Mouse (Mus musculus) neural tube, embryonic 13.5 days (tissue): ENCODE measurements around the gene Mef2c. TPM values are rescaled to one million over a fixed set of nuclear protein-coding genes. Genes with fewer than 3 reads are reported as not detected.

Source experiments
- ATAC-seq: fragments of 200-750 bp; cut with Nextera tagmentation; 2 replicates; pipeline ENCODE4 v1.8.0; 2017; ENCODE audit warnings: low read depth, mild to moderate bottlenecking, moderate TSS enrichment, moderate library complexity
- H3K27ac ChIP-seq: fragments of 300-500 bp; sonication (generic); replicated peaks from 2 replicates; pipeline ENCODE4 v1.5.1; 2015; ENCODE audit warnings: moderate library complexity, mild to moderate bottlenecking, inconsistent platforms
- H3K27me3 ChIP-seq: fragments of 300-500 bp; sonication (generic); 2 replicates; pipeline ENCODE4 v1.6.1; 2015; ENCODE audit warnings: mild to moderate bottlenecking, inconsistent platforms
- H3K36me3 ChIP-seq: fragments of 300-500 bp; sonication (generic); 2 replicates; pipeline ENCODE4 v1.6.1; 2015; ENCODE audit warnings: mild to moderate bottlenecking, inconsistent platforms
- H3K4me1 ChIP-seq: fragments of 300-500 bp; sonication (generic); replicated peaks from 2 replicates; pipeline ENCODE4 v1.6.1; 2015; ENCODE audit warnings: inconsistent platforms
- H3K4me2 ChIP-seq: fragments of 300-500 bp; sonication (generic); 2 replicates; pipeline ENCODE4 v1.6.1; 2015; ENCODE audit warnings: inconsistent platforms, mild to moderate bottlenecking, moderate library complexity
- H3K4me3 ChIP-seq: fragments of 300-500 bp; sonication (generic); 2 replicates; pipeline ENCODE4 v1.5.1; 2015; ENCODE audit warnings: mild to moderate bottlenecking, inconsistent platforms
- H3K9ac ChIP-seq: fragments of 300-500 bp; sonication (generic); 2 replicates; pipeline ENCODE4 v1.6.1; 2015; ENCODE audit warnings: moderate library complexity, mild to moderate bottlenecking, inconsistent platforms
- H3K9me3 ChIP-seq: fragments of 300-500 bp; sonication (generic); 2 replicates; pipeline ENCODE4 v1.6.1; 2016; ENCODE audit warnings: inconsistent platforms
- WGBS: fragments of 180-500 bp; shearing (Covaris S2); methylation state at CpG from one replicate; pipeline ENCODE4 v1.1.7; 2015; 5-methylcytosine and 5-hydroxymethylcytosine counted together
- polyA plus RNA-seq: library from polyadenylated mRNA; unstranded; fragments of >200 nt; fragmentation: Nextera tagmentation; extraction: Ambion mirVana; gene quantifications from 2 replicates; pipeline ENCODE4 v1.2.1, GENCODE M21; 2015

Gene Mef2c
- polyA plus RNA-seq, 1 experiment from 2014 or later: 31.6 TPM

DNA sequence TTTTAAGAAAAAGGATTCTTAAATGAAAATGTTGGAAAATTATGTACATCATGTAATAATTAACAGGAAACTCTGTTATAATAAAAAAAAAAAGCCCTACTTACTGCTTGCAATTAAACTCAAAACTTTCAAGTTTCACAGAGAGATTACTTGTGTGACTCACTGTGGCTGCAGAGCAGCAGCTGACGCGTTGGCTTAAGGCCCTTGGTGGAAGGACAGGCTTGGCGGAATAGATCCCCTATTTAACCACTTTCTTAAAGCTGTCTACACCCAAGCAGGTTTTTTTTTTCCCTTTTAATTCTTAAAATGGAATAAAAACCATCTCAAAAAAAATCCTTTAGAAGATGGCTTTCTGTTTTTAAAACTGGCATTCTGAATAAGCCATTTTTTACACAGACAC is 100.5 kb downstream of the Mef2c start:
- Histone ChIP-seq H3K27me3 (no peaks in the 10 kb centered on the region), H3K4me2 (no peak overlapping the region), H3K27ac (peak overlapping the region; percentile 38; the same call in 1 of the 2 replicates), H3K4me1 (peaks cover 26% of the 10 kb centered on the region), H3K9ac (no peak overlapping the region), H3K9me3 (no peaks in the 10 kb centered on the region), H3K36me3 (no peaks in the 10 kb centered on the region), H3K4me3 (no peak overlapping the region)
- no peak for ATAC-seq
- WGBS: 35% methylated on average over 3 of the region's 3 CpGs

DNA sequence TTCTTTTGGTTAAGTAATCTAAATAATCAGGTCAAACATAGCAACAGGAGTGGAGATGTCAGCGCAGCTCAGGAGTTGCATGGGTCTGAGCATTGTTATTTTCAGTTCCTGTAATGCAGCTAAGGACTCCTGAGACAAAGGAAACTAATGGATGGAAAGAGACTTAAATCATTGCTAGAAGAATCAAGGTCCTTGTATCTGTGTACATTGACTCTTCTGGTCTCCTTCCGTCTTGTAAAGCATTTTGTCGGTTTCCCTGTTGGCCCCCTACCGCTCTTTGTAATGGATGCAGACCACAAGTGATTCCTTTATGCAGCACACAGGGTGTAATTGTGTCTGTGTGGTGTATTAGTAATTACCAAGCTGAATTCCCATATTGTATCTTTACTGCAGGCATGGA is 101.0 kb downstream of the Mef2c start:
- Histone ChIP-seq H3K27me3 (no peaks in the 10 kb centered on the region), H3K4me3 (no peak overlapping the region), H3K36me3 (no peaks in the 10 kb centered on the region), H3K9ac (no peak overlapping the region), H3K4me2 (no peak overlapping the region), H3K27ac (0 out of 2 replicates have a peak overlapping the region, but pooled peaks have one; percentile 9), H3K4me1 (peaks cover 29% of the 10 kb centered on the region), H3K9me3 (no peaks in the 10 kb centered on the region)
- WGBS: 15% methylated on average over 4 of the region's 4 CpGs
- peak; percentile 77 for ATAC-seq

- ATAC-seq: no peak; the same call in 1 of the 2 replicates
- H3K27ac ChIP-seq: 0 out of 2 replicates have a peak overlapping the region, but pooled peaks have one; percentile 9
- H3K4me2 ChIP-seq: no peak overlapping the region
- H3K4me1 ChIP-seq: peaks cover 29% of the 10 kb centered on the region
- no peaks in the 10 kb centered on the region for H3K9me3 ChIP-seq
- WGBS: 32% methylated on average over 4 of the region's 4 CpGs
- no peaks in the 10 kb centered on the region for H3K27me3 ChIP-seq
- no peak overlapping the region for H3K4me3 ChIP-seq
- H3K9ac ChIP-seq: no peak overlapping the region
- no peaks in the 10 kb centered on the region for H3K36me3 ChIP-seq
Observed at GRCm38 (mm10) chr13:83607883-83608581, 104.2 kb downstream of the Mef2c start.

GRCm38 (mm10) chr13:83608851-83609516 is 105.2 kb downstream of the Mef2c start:
- 57% methylated on average over 3 of the region's 3 CpGs for WGBS
- no peaks in the 10 kb centered on the region for H3K9me3 ChIP-seq
- no peaks in the 10 kb centered on the region for H3K27me3 ChIP-seq
- no peak overlapping the region for H3K4me3 ChIP-seq
- ATAC-seq: no peak
- H3K36me3 ChIP-seq: no peaks in the 10 kb centered on the region
- H3K9ac ChIP-seq: no peak overlapping the region
- peaks cover 29% of the 10 kb centered on the region for H3K4me1 ChIP-seq
- H3K27ac ChIP-seq: no peak overlapping the region
- no peak overlapping the region for H3K4me2 ChIP-seq

DNA sequence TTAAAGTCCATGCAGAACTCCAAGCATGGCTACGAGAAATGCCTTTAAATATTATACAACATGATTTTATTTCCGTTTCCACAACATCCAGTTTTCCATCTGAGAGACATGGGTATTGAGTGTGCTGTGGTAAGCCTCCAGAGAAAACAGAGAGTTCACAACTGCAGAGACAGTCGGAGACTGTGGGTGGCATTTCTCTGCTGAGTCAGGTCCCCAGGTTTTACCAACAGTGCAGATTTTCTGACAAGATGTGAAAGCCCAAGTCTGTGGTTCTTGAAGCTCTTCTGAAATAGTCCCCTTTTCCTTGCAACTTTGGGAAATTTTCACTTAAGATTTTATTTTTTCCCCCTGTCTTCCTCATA is 105.7 kb downstream of the Mef2c start:
- no peak overlapping the region for H3K4me2 ChIP-seq
- no peaks in the 10 kb centered on the region for H3K36me3 ChIP-seq
- no peak for ATAC-seq
- H3K27me3 ChIP-seq: no peaks in the 10 kb centered on the region
- no peak overlapping the region for H3K4me3 ChIP-seq
- no peak overlapping the region for H3K9ac ChIP-seq
- H3K4me1 ChIP-seq: peaks cover 26% of the 10 kb centered on the region
- no peak overlapping the region for H3K27ac ChIP-seq
- no peaks in the 10 kb centered on the region for H3K9me3 ChIP-seq
- 68% methylated on average over 3 of the region's 3 CpGs for WGBS

DNA sequence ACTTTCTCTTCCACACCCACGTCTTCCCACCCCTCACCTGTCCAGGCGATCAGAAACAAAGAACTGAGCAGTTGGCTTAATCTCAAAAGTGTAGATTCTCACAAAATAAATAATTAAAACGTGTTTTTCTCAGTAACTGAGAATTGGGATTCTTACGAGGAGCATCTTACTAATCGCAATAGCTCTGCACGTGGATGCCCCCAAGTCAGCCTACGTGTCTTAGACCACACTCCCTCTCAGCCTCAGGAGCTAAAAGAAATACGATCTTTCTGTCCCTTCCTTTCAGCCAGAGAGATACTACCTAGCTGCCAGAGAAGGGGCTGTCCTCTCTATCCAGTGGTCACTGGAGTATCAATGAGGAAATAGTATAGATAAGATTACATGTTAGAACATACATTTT is 106.3 kb downstream of the Mef2c start:
- H3K36me3 ChIP-seq: no peaks in the 10 kb centered on the region
- no peak overlapping the region for H3K4me2 ChIP-seq
- H3K9ac ChIP-seq: no peak overlapping the region
- no peaks in the 10 kb centered on the region for H3K9me3 ChIP-seq
- H3K4me3 ChIP-seq: no peak overlapping the region
- no peak overlapping the region for H3K27ac ChIP-seq
- peaks cover 20% of the 10 kb centered on the region for H3K4me1 ChIP-seq
- WGBS: 88% methylated on average over 8 of the region's 8 CpGs
- no peaks in the 10 kb centered on the region for H3K27me3 ChIP-seq
- no peak for ATAC-seq

GRCm38 (mm10) chr13:83612195-83612594 is 108.4 kb downstream of the Mef2c start:
- peaks cover 20% of the 10 kb centered on the region for H3K4me1 ChIP-seq
- no peak overlapping the region for H3K27ac ChIP-seq
- H3K36me3 ChIP-seq: no peaks in the 10 kb centered on the region
- no peak overlapping the region for H3K4me2 ChIP-seq
- no peaks in the 10 kb centered on the region for H3K27me3 ChIP-seq
- H3K9me3 ChIP-seq: no peaks in the 10 kb centered on the region
- no peak for ATAC-seq
- no peak overlapping the region for H3K4me3 ChIP-seq
- no peak overlapping the region for H3K9ac ChIP-seq
- 72% methylated on average over 1 of the region's 1 CpGs for WGBS

DNA sequence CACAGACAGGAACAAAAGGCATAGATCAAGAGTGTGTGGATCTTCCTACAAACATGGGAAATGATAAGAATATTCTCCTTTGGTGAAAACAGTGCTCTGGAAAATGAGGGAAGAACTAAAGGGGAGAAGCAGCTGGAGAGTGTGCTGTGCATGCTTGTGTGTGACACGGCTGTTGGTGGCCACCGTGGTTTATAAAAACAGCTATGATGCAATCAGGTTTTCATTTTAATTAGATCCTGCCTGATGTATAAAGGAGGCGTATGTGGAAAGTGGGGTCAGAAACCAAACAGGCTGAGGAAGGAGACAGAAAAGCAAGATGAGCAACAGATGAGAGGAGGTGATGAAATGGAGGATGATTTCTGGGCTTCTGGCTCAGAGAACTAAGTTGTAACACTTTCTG is 112.0 kb downstream of the Mef2c start:
- Histone ChIP-seq H3K9me3 (no peaks in the 10 kb centered on the region), H3K4me2 (no peak overlapping the region), H3K36me3 (no peaks in the 10 kb centered on the region), H3K27ac (no peak overlapping the region), H3K9ac (no peak overlapping the region), H3K4me1 (no peaks in the 10 kb centered on the region), H3K27me3 (no peaks in the 10 kb centered on the region), H3K4me3 (no peak overlapping the region)
- no peak for ATAC-seq
- WGBS: 94% methylated on average over 3 of the region's 3 CpGs

DNA sequence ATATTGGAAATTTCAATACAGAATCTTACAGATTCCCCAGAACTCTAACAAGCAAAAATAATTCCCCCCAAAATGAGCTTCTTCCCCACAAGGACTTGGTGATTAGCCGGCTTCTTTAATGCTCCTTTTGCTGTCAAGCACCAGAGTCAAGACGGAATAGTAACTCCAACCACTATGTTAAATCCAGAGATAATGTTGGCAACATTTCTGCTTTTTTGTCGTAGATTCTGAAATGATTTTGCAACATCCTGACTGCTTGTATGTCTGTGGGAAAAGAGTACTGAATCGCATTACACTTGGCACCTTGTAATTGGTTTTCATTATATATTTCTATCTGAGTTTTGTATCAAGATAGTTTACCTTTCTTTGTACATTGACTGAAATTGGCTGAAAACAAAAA is 120.8 kb downstream of the Mef2c start:
- Histone ChIP-seq H3K4me3 (no peak overlapping the region), H3K9me3 (no peaks in the 10 kb centered on the region), H3K36me3 (no peaks in the 10 kb centered on the region), H3K27ac (no peak overlapping the region), H3K4me2 (no peak overlapping the region), H3K4me1 (no peaks in the 10 kb centered on the region), H3K9ac (no peak overlapping the region), H3K27me3 (no peaks in the 10 kb centered on the region)
- WGBS: 97% methylated on average over 4 of the region's 4 CpGs
- ATAC-seq: no peak

GRCm38 (mm10) chr13:83627429-83627828 is 123.6 kb downstream of the Mef2c start:
- Histone ChIP-seq H3K4me1 (no peaks in the 10 kb centered on the region), H3K36me3 (no peaks in the 10 kb centered on the region), H3K9ac (no peak overlapping the region), H3K4me3 (no peak overlapping the region), H3K4me2 (no peak overlapping the region), H3K9me3 (no peaks in the 10 kb centered on the region), H3K27me3 (no peaks in the 10 kb centered on the region), H3K27ac (no peak overlapping the region)
- ATAC-seq: no peak
- 89% methylated on average over 4 of the region's 4 CpGs for WGBS

DNA sequence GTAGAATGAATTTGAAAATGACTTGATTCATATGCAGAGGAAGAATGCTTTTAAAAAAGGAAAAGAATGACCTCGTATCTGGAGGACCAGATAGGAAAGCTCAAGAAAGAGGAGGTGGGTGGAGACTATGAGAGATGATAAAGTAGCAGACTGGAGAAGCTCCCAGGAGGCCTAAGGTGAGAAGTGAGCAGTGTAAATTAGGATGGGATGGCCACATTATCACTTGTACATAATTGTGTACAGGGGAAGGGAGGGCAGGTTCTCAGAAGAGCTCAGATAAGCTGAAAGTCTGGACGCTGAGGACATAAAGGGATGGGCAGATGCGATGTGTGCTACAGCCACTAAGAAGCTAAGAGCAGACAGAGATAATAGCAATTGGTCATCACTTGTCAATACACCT is 124.3 kb downstream of the Mef2c start:
- Histone ChIP-seq H3K4me2 (no peak overlapping the region), H3K27me3 (no peaks in the 10 kb centered on the region), H3K9me3 (no peaks in the 10 kb centered on the region), H3K9ac (no peak overlapping the region), H3K27ac (no peak overlapping the region), H3K36me3 (no peaks in the 10 kb centered on the region), H3K4me1 (no peaks in the 10 kb centered on the region), H3K4me3 (no peak overlapping the region)
- 83% methylated on average over 3 of the region's 3 CpGs for WGBS
- ATAC-seq: no peak

- H3K9ac ChIP-seq: no peak overlapping the region
- H3K36me3 ChIP-seq: no peaks in the 10 kb centered on the region
- H3K4me1 ChIP-seq: no peaks in the 10 kb centered on the region
- no peaks in the 10 kb centered on the region for H3K27me3 ChIP-seq
- 87% methylated on average over 5 of the region's 5 CpGs for WGBS
- no peaks in the 10 kb centered on the region for H3K9me3 ChIP-seq
- no peak for ATAC-seq
- H3K4me2 ChIP-seq: no peak overlapping the region
- no peak overlapping the region for H3K27ac ChIP-seq
- no peak overlapping the region for H3K4me3 ChIP-seq
Observed at GRCm38 (mm10) chr13:83633155-83633554, 129.3 kb downstream of the Mef2c start.

DNA sequence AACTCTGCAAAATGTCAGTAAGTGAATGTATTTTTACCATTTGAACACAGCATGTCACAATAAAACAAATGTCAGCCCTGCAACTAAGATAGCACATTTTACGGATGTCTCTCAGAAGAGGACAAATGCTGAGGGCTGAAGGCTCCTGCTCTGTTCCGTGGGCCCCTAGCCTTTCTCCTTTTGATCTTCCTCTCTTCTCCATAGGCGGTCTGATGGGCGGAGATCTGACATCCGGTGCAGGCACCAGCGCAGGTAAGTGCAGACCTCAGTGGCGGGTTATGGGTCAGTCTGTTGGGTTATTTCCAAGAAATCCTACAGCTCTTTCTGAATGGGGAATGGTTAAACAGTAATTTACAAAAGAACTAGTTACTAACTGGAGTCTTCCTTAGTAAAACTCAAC is 131.4 kb downstream of the Mef2c start:
- Histone ChIP-seq H3K36me3 (no peaks in the 10 kb centered on the region), H3K9ac (no peak overlapping the region), H3K4me1 (no peaks in the 10 kb centered on the region), H3K27me3 (no peaks in the 10 kb centered on the region), H3K4me3 (no peak overlapping the region), H3K4me2 (no peak overlapping the region), H3K27ac (no peak overlapping the region), H3K9me3 (no peaks in the 10 kb centered on the region)
- 28% methylated on average over 7 of the region's 7 CpGs for WGBS
- ATAC-seq: no peak
